9 mouse cellular contexts compared by ENCODE assay signal in genomic region chr1:19209776-19210175, GRCm38 (mm10). TPM values are rescaled to one million over a fixed set of nuclear protein-coding genes. Genes with fewer than 3 reads are reported as not detected.
DNase-seq lines count a peak whose midpoint lies in the region; ATAC-seq lines count a peak whose summit lies in the region.
"Had no signal": no experiment of that assay in that cellular context is flagged by ENCODE, and none has a peak within 500 bp of the region (broad histone marks: within the 10 kb centered on the region; RNA-seq: fewer than 3 reads in every experiment).

No protein-coding gene starts in this region.

- DNase-seq in kidney, adult 9 months: peak; percentile 13
- no peak for DNase-seq in kidney, postnatal 14 days
- peak; percentile 50 to 60 for DNase-seq in kidney, postnatal 4 days
- DNase-seq in testis, postnatal 10 days (ENCODE audit: low spot score): no peak
- no peak for DNase-seq in adrenal gland, adult 2 months
- DNase-seq: thymus, postnatal 25 days had no signal

- ATAC-seq in embryonic facial prominence, embryonic 15.5 days (ENCODE audit: insufficient number of reproducible peaks, low FRiP score, low TSS enrichment, low read depth): no peak
- no peak for ATAC-seq in neural tube, embryonic 14.5 days (ENCODE audit: low read depth)
- ATAC-seq in activated CD4-positive, CD25-positive, alpha-beta regulatory T cell, adult 4 months: no peak

- no peaks in the 10 kb centered on the region for H3K36me3 ChIP-seq in embryonic facial prominence, embryonic 15.5 days
- H3K36me3 ChIP-seq in neural tube, embryonic 14.5 days (ENCODE audit: control insufficient read depth, insufficient read depth, low read length): no peaks in the 10 kb centered on the region

- WGBS in embryonic facial prominence, embryonic 15.5 days: under 1% methylated on average over 31 of the region's 31 CpGs
- WGBS in neural tube, embryonic 14.5 days: under 1% methylated on average over 31 of the region's 31 CpGs

- peak overlapping the region; percentile 78 for H3K27ac ChIP-seq in embryonic facial prominence, embryonic 15.5 days (replicated peaks)
- peak overlapping the region; percentile 69; the same call in 1 of the 2 replicates for H3K27ac ChIP-seq in neural tube, embryonic 14.5 days (ENCODE audit: low read depth, low read length)

- H3K27me3 ChIP-seq in embryonic facial prominence, embryonic 15.5 days: peaks cover 36% of the 10 kb centered on the region
- H3K27me3 ChIP-seq in neural tube, embryonic 14.5 days (ENCODE audit: control insufficient read depth, insufficient read depth, low read length): peaks cover 18% of the 10 kb centered on the region

- peak overlapping the region; percentile 47 for H3K9ac ChIP-seq in embryonic facial prominence, embryonic 15.5 days
- H3K9ac ChIP-seq in neural tube, embryonic 14.5 days (replicated peaks; ENCODE audit: low read depth, low read length): peak overlapping the region; percentile 48

- no peaks in the 10 kb centered on the region for H3K4me1 ChIP-seq in embryonic facial prominence, embryonic 15.5 days
- H3K4me1 ChIP-seq in neural tube, embryonic 14.5 days (ENCODE audit: control insufficient read depth, insufficient read depth, low read length): no peaks in the 10 kb centered on the region

- H3K4me3 ChIP-seq in embryonic facial prominence, embryonic 15.5 days (replicated peaks): peak overlapping the region; percentile 50
- peak overlapping the region; percentile 29 for H3K4me3 ChIP-seq in neural tube, embryonic 14.5 days (ENCODE audit: low read depth, low read length)

- H3K4me2 ChIP-seq in embryonic facial prominence, embryonic 15.5 days (replicated peaks): peak overlapping the region; percentile 47
- peak overlapping the region; percentile 31 for H3K4me2 ChIP-seq in neural tube, embryonic 14.5 days (ENCODE audit: low read depth, low read length)

- no peaks in the 10 kb centered on the region for H3K9me3 ChIP-seq in embryonic facial prominence, embryonic 15.5 days (replicated peaks)
- no peaks in the 10 kb centered on the region for H3K9me3 ChIP-seq in neural tube, embryonic 14.5 days (ENCODE audit: control insufficient read depth, low read length)

RNA-seq across cellular contexts. Expression of gene Tfap2b, which starts 1.1 kb away (rescaled TPM):
- 50.3 and 51.9 TPM in 2 replicates for polyA plus RNA-seq in embryonic facial prominence, embryonic 15.5 days (2015; fragmentation: Nextera tagmentation; extraction: Ambion mirVana)
- 49.2 and 51.8 TPM in 2 replicates for polyA plus RNA-seq in neural tube, embryonic 14.5 days (2014; fragmentation: Nextera tagmentation; extraction: Ambion mirVana)
- polyA plus RNA-seq in activated CD4-positive, CD25-positive, alpha-beta regulatory T cell, adult 4 months (2017; shearing (Covaris generic)): not detected
- total RNA-seq in adrenal gland, adult 2 months (2021): 10 to 100 TPM in 1 of 2 experiments, 1 to 10 TPM in 1; 8.5 to 18.7 TPM
- 13.3 and 33.5 TPM in 2 replicates for polyA plus RNA-seq in adrenal gland, adult 2 months (2012; rRNA removed)

Comparison
In these comparisons a context has a peak if more than half of its experiments do, and no peak if none do; other contexts are left out.
1. DNase-seq: peak in kidney, adult 9 months (single experiment) and kidney, postnatal 4 days (2 of 2); none in kidney, postnatal 14 days (single experiment), testis, postnatal 10 days (single experiment) and adrenal gland, adult 2 months (single experiment).
2. RNA of gene Tfap2b, which starts 1.1 kb away (polyA plus RNA-seq): 50.3 to 51.9 TPM in embryonic facial prominence, embryonic 15.5 days, 49.2 to 51.8 TPM in neural tube, embryonic 14.5 days and 13.3 to 33.5 TPM in adrenal gland, adult 2 months; not detected in activated CD4-positive, CD25-positive, alpha-beta regulatory T cell, adult 4 months; every median in the first group is over 10 times any median in the second.